Mouse (Mus musculus) heart, postnatal 0 days (tissue): Measurements from ENCODE around the gene Vars. TPM values are rescaled to one million over a fixed set of nuclear protein-coding genes. Genes with fewer than 3 reads are reported as not detected.

Experiments used
- ATAC-seq: fragments of 200-750 bp; cut with Nextera tagmentation; 2 replicates; pipeline ENCODE4 v1.8.0; 2017; ENCODE audit warnings: low read depth, moderate number of reproducible peaks, moderate library complexity; ENCODE audit not compliant: insufficient read depth
- DNase-seq: peaks from one replicate; pipeline ENCODE4 v3.0.0-alpha.2; 2016; ENCODE audit warnings: low spot score
- H3K27ac ChIP-seq: fragments of 300-500 bp; sonication (generic); 2 replicates; pipeline ENCODE4 v1.5.1; 2014; ENCODE audit warnings: low read depth, mild to moderate bottlenecking
- H3K27me3 ChIP-seq: fragments of 300-500 bp; sonication (generic); 2 replicates; pipeline ENCODE4 v1.6.1; 2014; ENCODE audit warnings: low read length, mixed read lengths; ENCODE audit not compliant: control insufficient read depth, insufficient read depth
- H3K36me3 ChIP-seq: fragments of 300-500 bp; sonication (generic); replicated peaks from 2 replicates; pipeline ENCODE4 v1.6.1; 2014; ENCODE audit warnings: low read length, mixed read lengths; ENCODE audit not compliant: control insufficient read depth, insufficient read depth
- H3K4me1 ChIP-seq: fragments of 300-500 bp; sonication (generic); 2 replicates; pipeline ENCODE4 v1.6.1; 2014; ENCODE audit warnings: antibody characterized with exemption; ENCODE audit not compliant: control insufficient read depth, insufficient read depth
- H3K4me2 ChIP-seq: fragments of 300-500 bp; sonication (generic); 2 replicates; pipeline ENCODE4 v1.6.1; 2014; ENCODE audit warnings: low read depth, mild to moderate bottlenecking, low read length, moderate library complexity
- H3K4me3 ChIP-seq: fragments of 300-500 bp; sonication (generic); 2 replicates; pipeline ENCODE4 v1.5.1; 2014; ENCODE audit warnings: low read depth, low read length
- H3K9ac ChIP-seq: fragments of 300-500 bp; sonication (generic); replicated peaks from 2 replicates; pipeline ENCODE4 v1.6.1; 2014; ENCODE audit warnings: low read depth, low read length, mixed read lengths
- H3K9me3 ChIP-seq: fragments of 300-500 bp; sonication (generic); replicated peaks from 2 replicates; pipeline ENCODE4 v1.6.1; 2016; ENCODE audit warnings: low read length; ENCODE audit not compliant: control insufficient read depth
- CTCF ChIP-seq: IDR thresholded peaks from 2 replicates; pipeline ENCODE4 v1.5.1; 2016; ENCODE audit warnings: antibody characterized with exemption, control low read depth, low read depth
- EP300 ChIP-seq: IDR thresholded peaks from 2 replicates; pipeline ENCODE4 v1.6.1; 2016; ENCODE audit warnings: antibody characterized with exemption, low read depth
- WGBS: fragments of 180-500 bp; shearing (Covaris S2); extraction: QIAGEN DNeasy Blood & Tissue Kit; methylation state at CpG from one replicate; pipeline ENCODE4 v1.1.7; 2014; 5-methylcytosine and 5-hydroxymethylcytosine counted together
- polyA plus RNA-seq: library from polyadenylated mRNA; unstranded; fragments of >200 nt; fragmentation: Nextera tagmentation; extraction: Ambion mirVana; gene quantifications from 2 replicates; pipeline ENCODE4 v1.2.1, GENCODE M21; 2015
- total RNA-seq: library from RNA; depleted of rRNA; stranded (reverse); fragments of >200 nt; gene quantifications from 2 replicates; pipeline ENCODE4 v1.2.3, GENCODE M21; 2014; ENCODE audit warnings: low replicate concordance

Gene Vars
- total and polyA plus RNA-seq, 2 experiments from 2014 or later: 21.7 to 61.5 TPM

DNA sequence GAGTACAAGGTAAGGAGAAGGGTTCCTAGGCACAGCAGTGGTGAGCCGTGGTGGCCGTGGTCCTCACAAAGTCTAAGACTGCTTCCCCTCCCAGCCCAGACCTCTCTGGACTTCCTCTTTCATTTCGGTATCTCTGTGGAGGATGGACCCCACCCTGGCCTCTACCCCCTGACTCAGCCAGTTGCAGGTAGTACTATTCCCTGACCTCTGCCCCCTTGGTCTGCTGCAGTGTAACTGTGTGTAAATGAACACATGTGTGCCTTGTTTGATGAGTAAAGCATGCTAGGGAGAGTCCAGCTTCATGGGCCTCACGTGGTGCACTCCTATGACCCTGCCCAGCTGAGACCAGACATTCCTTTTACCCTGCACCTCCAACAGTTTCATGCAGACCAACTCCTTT lies 23.0 kb downstream of the Vars start:
- TF ChIP-seq CTCF (no peak), EP300 (no peak)
- DNase-seq (no peak), ATAC-seq (no peak)
- Histone ChIP-seq H3K9ac (no peak overlapping the region), H3K4me1 (no peaks in the 10 kb centered on the region; the same call in 1 of the 2 replicates), H3K36me3 (no peaks in the 10 kb centered on the region), H3K27ac (no peak overlapping the region), H3K9me3 (no peaks in the 10 kb centered on the region), H3K4me3 (no peak overlapping the region), H3K4me2 (no peak overlapping the region), H3K27me3 (0 out of 2 replicates have a peak, but pooled peaks cover 3% of the 10 kb centered on the region)
- 64% methylated on average over 4 of the region's 4 CpGs for WGBS

DNA sequence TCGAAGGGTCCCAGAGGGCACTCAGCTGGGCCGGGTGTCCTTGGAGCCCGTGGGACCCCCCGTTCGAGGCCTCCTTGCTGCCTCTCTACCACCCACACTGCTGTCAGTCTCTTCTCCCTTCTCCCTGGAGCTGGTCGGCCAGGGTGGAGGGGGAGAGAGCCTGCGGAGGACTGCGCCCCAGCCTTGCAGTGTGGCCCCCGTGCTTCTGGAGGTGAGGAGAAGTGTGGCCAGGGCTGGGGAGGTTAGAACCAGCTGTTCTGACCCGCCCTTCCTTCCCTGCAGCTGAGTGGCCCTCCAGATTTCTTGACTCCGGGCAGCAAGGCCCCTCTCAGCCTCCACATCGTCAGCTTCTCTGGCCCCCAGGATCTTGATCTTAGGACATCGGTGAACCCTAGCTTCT lies 23.5 kb downstream of the Vars start:
- no peak for ATAC-seq
- H3K9me3 ChIP-seq: no peaks in the 10 kb centered on the region
- H3K27ac ChIP-seq: no peak overlapping the region
- H3K4me3 ChIP-seq: no peak overlapping the region
- no peak overlapping the region for H3K9ac ChIP-seq
- 54% methylated on average over 8 of the region's 13 CpGs for WGBS
- no peaks in the 10 kb centered on the region; the same call in 1 of the 2 replicates for H3K4me1 ChIP-seq
- TF ChIP-seq CTCF (no peak), EP300 (no peak)
- H3K4me2 ChIP-seq: no peak overlapping the region
- DNase-seq: no peak
- no peaks in the 10 kb centered on the region for H3K36me3 ChIP-seq
- 0 out of 2 replicates have a peak, but pooled peaks cover 3% of the 10 kb centered on the region for H3K27me3 ChIP-seq

DNA sequence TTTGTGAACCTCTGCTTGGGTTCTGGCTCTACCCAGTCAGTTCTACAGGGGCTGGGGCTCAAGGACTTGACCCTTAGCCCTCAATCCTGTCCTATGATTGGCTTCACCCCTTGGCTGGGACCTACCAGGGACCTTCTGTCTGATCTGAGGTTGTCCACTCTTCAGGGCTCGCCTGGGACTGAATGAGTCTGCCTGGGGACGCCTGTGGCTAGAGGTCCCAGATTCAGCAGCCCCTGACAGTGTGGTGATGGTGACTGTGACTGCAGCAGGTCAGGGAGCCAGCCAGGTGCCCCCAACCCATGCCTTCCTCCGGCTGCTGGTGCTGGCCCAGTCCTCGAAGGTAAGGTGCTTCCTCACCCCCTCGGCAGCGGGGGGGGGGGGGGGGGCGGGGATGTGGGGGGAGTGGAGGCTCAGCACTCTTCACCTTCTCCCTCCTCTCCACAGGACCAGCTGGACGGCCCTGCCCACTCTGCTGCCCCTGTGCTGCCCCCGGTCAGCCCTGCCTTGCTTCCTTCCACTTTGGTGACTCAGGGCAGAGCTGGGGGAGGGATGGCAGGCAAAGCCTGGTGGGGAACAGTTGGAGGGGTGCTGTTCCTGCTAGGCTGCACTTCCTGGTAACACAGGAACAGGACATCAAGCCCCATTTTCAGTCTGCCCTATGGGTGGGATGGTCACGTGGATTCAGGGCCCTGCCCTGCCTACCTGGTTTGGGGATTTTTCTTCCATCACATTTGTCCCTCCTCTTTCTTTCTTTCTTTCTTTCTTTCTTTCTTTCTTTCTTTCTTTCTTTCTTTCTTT lies 24.1 kb downstream of the Vars start:
- Histone ChIP-seq H3K4me1 (no peaks in the 10 kb centered on the region; the same call in 1 of the 2 replicates), H3K4me3 (no peak overlapping the region), H3K27ac (no peak overlapping the region), H3K9ac (no peak overlapping the region), H3K9me3 (no peaks in the 10 kb centered on the region), H3K36me3 (no peaks in the 10 kb centered on the region), H3K4me2 (no peak overlapping the region), H3K27me3 (0 out of 2 replicates have a peak, but pooled peaks cover 3% of the 10 kb centered on the region)
- TF ChIP-seq EP300: no peak
- TF ChIP-seq CTCF: no peak
- no peak for DNase-seq
- no peak for ATAC-seq
- WGBS: 57% methylated on average over 7 of the region's 10 CpGs

DNA sequence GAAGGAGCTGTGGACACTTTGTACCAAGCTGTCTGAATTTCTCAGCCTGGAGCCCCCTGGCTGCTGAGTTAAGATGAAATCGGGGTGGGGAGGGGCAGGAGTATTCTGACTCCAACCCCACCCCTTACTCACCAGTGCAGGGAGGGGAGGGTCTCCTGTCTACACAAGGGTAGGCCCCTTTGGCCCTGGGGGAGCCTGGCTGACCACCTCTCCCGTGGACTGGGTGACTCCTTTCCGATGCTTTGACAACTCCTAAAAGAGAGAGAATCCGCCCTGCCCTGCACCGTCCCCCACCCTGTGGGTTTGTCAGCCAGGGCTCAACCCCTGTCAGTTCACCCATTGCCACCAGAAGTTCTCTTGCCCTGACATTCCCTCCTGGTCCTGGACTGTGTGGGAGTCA lies 25.4 kb downstream of the Vars start:
- Histone ChIP-seq H3K4me1 (no peaks in the 10 kb centered on the region; the same call in 1 of the 2 replicates), H3K9ac (no peak overlapping the region), H3K9me3 (no peaks in the 10 kb centered on the region), H3K27me3 (0 out of 2 replicates have a peak, but pooled peaks cover 3% of the 10 kb centered on the region), H3K27ac (no peak overlapping the region), H3K4me3 (no peak overlapping the region), H3K36me3 (no peaks in the 10 kb centered on the region), H3K4me2 (no peak overlapping the region)
- no peak for DNase-seq
- ATAC-seq: no peak
- 81% methylated on average over 5 of the region's 5 CpGs for WGBS
- TF ChIP-seq EP300 (no peak), CTCF (no peak)

DNA sequence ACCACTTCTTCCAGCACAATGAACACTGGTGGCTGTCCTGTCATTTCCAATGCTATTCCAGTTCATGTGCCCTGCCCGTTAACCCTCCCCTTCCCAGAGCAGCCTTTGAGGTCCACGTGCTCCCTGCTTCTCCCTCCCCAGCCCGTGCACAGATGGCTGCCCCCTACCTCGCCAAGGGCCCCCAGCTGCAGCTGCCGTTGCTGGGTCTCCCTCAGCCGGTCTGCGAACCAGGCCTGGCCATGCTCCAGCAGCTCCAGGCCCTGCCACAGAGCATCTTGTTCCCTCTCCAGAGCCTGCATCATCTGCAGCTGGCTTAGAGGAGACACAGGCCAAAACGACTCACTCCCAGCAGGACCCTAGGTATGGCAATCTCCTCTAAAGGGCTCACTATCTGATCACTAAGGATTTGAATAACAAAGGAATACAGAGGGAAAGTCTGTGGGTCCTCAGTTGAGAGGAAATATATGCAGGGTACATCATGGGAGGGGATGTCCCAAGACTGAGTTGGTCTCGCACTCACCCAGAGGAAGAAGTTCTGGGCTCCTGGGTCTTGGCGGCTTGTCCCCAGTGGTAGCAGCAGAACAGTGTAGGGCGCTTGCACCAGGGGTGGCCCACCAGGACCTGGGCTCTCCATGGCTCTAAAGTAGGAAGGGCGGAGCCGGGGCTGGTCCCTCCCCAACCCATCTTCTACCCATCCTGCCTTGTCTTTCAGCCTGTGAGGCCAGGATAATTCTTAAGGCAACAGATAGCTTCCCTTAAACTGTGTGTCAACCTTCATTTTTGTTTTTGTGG lies 26.7 kb downstream of the Vars start, which contains the start of gene Sapcd1:
TSS of gene Sapcd1 (minus strand) at position 740 of the 792 bp plus-strand sequence.
- WGBS: 42% methylated on average over 13 of the region's 13 CpGs

More for the DNA sequence above, 26.7 kb downstream of the Vars start, which contains the start of gene Sapcd1:
- no peak for DNase-seq
- Histone ChIP-seq H3K27me3 (0 out of 2 replicates have a peak, but pooled peaks cover 3% of the 10 kb centered on the region), H3K36me3 (no peaks in the 10 kb centered on the region), H3K4me2 (no peak within 1 kb of the TSS), H3K27ac (no peak within 1 kb of the TSS), H3K9ac (no peak within 1 kb of the TSS), H3K9me3 (no peaks in the 10 kb centered on the region), H3K4me3 (no peak within 1 kb of the TSS), H3K4me1 (no peaks in the 10 kb centered on the region)
- TF ChIP-seq EP300 (no peak), CTCF (no peak)
- no peak; the same call in 1 of the 2 replicates for ATAC-seq
